Mouse (Mus musculus): ENCODE measurements around the gene Ubr4.

DNA sequence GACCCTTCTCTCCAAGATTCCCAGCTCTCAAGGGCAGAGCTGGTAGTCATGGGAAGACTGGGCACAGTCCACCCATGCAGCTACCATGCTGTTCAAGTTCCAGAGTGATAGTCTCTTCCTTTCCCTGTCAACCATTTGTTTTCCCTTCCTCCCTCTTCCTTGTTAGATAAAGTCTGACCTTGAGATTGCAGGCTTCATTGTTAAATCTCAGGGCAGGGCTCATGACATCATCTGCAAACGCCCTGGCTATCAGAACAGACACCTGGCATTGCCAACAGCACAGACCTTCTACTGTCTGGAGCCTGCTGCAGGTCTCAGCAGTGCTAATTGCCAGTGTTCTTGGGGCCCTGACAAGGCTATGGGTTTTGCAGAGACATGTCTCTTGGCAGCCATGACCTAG is 129.0 kb downstream of the Ubr4 start:
- no peak for TF ChIP-seq USF1 (IDR thresholded peaks at IDR 0.05; ENCODE audit: low read depth)
- no peak for TF ChIP-seq POLR2A (IDR thresholded peaks at IDR 0.05; ENCODE audit: insufficient read length, low read depth)
- TF ChIP-seq TCF12 (IDR thresholded peaks at IDR 0.05; ENCODE audit: insufficient read depth, poor library complexity, severe bottlenecking): no peak
